Mouse (Mus musculus): Measurements from ENCODE around the gene Hbb-bh1.
"Not testable (repeated sequence)": the region's sequence is repeated elsewhere in the genome, so short reads cannot be mapped to it uniquely, and the experiment has no call there.

Hbb-bh1 gene

DNA sequence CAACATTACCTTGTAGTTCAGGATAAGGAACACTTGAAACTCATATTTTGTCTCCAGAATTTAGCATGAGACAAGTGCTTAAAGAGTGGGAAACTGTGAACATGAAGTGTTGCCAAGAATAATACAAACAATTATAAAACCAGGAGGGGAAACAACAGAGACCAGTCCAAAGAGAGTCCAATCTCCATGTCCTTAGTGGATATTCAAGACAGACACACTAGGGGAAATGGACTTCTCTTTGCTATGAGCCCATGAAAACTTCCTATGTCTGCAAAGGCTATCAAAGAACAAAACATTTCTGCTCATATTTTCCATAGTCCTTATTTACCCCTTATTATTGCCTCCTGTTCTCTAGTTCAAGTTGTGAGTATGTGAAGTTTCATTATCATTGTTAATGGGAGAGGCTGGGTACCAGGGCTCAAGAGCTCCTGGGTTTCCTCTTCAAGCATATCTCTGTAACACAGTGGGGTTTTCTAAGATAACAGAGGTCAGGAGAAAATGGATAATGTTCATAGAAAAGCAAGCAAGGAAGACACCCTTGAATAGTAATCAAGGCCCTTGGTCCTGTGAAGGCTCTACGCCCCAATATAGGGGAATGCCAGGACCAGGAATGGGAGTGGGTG is 31.6 kb downstream of the Hbb-bh1 start:
- DNase-seq (ENCODE audit: low spot score), result no peak

DNA sequence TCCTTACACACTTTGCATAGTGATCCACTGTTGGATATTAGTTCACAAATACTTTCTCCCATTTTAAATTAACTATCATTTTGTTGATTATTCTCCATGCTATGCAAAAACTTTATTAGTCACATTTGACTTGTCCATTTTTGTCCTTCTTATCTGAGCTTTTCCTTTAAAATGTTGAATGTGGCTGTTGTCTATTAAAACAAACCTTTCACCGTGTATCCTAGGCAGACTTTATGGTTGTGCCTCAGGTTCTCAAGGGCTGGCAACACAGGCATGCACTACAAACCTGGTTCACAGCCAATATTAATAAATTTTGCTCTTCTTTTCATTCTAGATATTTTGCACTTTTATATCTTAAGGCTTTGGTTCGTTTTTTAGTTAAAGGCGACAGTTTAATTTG is 32.2 kb downstream of the Hbb-bh1 start:
- DNase-seq (ENCODE audit: low spot score), result no peak

DNA sequence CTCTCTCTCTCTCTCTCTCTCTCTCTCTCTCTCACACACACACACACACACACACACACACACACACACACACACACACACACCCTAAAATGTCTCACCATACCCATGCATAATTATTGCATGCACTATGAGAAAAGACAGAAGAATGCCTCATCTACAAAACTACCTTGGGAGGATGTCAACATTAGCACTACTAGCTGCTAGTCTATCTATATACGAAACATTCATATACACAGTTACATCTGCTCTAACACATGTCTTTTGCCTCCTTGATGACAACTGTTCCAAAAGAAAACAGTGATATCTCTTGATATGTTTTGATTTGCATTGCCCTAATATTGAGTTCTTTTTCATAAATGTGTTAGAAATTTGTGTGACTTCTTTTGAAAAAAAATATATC is 32.7 kb downstream of the Hbb-bh1 start:
- no peak for DNase-seq (ENCODE audit: low spot score)

DNA sequence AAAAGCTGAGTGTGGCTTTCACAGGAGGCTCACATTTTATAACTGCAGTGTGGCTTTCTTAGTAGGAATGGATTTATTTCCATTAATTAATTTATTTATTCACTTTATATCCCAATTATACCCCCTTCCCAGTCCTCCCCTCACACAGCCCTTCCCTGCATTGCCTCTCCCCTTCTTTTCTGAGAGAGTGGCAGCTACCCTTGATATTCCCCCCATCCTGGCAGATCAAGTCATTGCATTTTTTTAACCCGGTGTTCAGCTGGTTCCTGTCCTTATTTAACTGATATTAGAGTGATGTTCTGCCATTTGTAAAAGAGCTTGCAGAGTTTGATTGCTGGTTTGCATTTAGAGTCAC is 33.2 kb downstream of the Hbb-bh1 start:
- DNase-seq (ENCODE audit: low spot score), result no peak

DNA sequence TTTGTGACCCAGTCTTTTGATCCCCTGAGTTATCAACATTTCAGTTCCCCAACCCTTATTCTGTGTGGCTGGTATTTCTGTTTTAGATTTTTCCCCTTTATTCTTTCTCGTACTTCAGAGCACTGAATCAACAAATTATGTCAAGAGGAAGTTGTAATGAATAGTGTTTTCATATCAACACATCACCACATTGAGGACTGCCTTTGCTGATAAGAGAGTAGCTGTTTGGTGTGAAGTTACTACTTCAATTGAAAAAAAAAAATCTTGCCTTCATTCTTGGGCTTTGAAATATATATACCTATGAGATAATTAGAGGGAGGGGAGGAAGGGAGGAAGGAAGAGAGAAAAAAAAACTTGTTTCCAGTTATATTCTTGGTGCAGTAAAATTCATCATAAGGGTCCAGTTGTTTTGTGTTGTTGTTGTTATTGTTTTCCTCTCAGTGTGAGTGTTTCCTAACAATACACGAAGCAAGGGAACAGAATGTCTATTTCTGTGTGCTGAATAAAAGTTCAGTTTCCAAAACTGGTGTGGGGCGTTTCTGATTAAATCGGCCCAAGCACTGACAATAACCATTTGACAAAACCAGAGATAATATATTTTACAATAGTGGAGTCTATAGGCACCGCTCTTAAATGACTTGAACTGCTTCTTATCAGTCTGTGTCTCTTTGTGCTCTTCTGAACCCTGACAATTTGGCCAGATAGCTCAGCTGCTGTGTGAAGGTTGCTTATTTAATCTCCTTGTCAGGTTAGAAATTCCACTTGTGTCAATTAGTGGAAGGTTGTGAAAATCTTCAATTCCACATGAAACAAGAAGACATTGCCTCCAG is 33.8 kb downstream of the Hbb-bh1 start:
- no peak for DNase-seq (ENCODE audit: low spot score)

DNA sequence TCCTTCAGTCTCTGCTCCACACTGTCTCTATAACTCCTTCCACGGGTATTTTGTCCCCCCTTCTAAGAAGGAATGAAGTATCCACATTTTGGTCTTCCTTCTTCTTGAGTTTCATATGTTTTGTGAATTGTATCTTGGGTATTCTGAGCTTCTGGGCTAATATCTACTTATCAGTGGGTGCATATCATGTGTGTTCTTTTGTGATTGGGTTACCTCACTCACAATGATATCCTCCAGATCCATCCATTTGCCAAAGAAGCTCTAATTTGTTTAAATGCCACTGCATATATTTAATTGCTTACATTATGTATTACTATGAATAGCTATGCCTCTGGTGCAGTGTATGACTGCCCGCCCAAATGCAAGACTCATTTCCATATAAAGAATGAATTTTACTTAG is 34.8 kb downstream of the Hbb-bh1 start:
- not testable (repeated sequence) for DNase-seq (ENCODE audit: low spot score)

DNA sequence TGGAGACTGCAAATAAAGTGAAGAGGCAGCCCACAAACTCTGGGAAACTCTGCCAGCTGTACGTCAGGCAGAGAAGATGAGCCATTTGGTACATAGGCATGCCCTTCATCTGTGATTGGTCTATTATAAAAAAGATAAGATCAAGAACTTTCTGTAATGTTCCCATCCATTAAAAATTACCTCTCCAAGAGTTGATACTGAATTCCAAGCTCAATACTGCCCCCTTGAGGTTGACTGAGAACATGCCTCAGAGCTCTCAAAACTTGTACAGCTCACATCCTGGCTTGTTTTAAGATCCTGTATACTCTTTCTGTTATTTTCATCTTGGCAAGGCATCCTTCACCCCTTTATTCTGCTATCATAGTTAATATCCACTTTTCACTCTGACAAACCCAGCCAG is 36.1 kb downstream of the Hbb-bh1 start:
- DNase-seq (ENCODE audit: low spot score), result no peak

DNA sequence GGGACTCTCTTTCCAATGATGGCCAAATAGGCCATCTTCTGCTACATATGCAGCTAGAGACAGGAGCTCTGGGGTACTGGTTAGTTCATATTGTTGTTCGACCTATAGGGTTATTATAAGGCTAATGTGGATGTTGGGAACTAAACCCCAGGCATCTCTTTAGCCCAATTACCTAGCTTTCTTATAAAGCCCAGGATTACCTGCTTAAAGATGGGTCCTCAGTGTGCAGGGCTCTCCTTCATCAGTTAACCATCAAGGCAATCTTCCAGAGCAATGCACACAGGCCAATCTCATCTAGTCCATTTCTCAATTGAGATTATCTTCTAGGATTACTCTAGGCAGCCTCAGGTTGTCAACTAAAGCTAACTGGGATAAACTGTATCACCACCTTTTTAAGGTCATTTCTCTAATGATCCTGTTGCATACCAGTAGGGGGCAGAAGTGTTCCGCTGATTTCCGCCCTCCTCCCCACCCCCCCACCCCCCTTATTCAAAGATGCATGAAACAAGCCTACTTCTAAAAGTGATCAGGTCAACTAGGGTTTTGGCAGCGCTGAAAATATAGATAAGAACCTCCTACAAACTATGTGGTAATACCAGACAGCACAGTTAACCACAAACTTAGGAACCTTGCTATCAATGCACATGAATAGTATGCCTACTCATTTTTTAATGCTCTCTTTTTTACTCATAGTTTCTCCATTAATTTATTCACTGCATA is 50.1 kb downstream of the Hbb-bh1 start:
- no peak for DNase-seq (ENCODE audit: low spot score)

DNA sequence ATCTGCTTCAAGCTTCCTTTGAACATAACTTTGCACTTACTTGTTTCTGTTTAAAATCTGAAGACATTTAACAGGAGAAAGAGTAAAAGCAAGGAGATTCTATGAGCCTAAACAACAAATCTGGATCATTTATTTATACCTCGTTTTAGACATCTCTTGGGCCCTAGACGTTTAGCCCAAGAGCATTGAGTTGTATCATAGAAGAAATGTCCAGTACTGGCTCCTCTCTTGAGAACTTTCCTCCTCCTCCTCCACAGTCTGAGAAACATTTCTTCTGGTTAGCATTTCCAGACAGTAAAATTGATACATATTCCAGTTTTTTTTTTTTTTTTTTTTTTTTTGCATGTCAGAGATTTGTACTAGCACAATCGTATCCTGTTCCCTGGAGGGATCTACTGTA is 51.2 kb downstream of the Hbb-bh1 start, which contains the start of gene Olfr67:
Gene Olfr67 (minus strand): TSS at position 101 of the 400 bp plus-strand sequence.
- no peak for DNase-seq (ENCODE audit: low spot score)

All from adipocyte (in vitro differentiated cells).